Mouse (Mus musculus) retina, adult 2 months (tissue): ENCODE measurements around the gene Lcn2.

Experiments
- DNase-seq: peaks from one replicate; pipeline ENCODE4 v3.0.0-alpha.2; 2012; ENCODE audit warnings: low read depth, low spot score

Gene Lcn2

DNA sequence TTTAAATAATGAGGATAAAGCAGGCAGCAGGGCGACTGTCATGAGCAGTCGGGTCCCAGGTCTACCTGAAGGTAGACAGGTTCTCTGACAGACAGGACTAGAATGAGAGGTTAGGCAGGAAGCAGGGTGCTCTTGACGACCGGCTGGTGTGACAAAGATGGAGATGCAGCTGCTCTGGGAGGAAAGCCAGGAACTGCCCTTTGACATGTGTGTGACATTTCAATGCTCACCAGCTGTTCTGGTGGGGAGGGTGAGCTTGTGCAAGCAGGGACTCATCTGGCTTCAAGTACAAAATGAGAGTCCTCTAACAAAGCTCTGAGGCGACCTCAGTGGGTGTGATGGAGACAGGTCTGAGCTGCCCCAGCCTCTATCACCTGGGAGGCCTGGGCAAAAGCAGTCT lies 25.9 kb upstream of the Lcn2 start:
- no peak for DNase-seq

- no peak for DNase-seq
Measured at GRCm38 (mm10) chr2:32412742-32413531, 24.9 kb upstream of the Lcn2 start.

DNA sequence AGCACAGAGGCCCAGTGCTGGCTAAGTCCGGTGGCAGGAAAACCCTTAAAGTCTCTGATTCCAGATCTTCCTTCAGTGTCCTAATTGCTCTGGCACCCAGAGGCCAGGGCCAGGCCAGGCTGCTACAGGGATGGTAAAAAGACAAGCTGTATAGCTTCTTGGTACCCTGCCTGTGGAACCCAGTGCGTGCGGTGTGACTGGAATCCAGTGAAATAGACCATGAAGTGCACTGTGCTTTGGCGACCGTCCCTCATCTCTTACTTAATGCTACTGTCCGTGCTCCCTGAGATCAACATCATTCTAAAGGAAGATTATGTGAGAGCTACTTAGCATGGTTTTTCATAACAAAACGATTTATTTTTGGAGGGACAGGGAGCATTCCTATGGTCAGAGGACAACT lies 23.4 kb upstream of the Lcn2 start:
- no peak for DNase-seq

DNA sequence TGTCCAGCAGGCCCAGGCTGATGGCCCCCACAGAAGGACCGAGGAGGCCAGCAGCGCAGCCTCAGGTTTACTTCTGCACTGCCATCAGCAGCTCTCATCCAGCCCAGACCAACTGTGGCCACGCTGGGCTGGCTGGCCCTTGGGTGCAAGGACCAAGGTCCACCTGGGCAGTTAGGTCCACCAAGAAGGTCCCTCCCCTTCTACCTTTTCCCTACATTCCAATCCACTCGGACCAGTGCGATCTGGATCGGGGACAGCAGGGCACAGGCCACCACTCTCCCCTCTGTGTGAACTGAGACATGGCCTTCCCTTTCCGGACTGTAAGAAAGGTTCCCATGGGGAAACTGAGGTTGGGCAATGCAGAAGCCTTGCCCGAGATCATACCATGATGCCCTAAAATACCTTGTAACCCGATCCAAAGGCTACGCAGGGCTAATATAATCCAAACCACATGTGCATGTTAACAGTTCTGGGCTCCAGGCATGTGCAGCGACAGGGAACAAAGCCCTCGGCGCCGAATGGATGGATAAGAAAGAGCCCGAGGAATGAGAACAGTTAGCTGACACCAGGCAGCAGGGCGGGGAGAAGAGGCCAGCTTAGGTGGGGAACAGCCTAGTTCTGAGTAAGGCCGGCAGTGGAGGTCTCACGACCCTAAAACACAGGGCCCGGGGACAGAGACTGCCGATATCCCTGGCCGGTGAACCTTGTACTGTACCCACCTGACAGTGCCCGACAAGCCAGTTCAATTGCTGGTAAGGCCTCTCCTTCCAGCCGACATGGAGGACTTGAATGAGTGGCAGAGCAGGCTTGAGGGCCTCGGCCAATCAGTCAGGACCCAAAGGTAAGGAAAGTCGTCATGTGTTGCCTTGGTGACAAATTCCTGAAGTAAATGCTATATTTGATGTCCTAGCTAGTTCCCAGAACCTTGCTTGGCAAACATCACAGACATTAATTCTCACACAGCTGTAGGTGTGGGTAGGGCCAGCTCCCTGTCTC lies 20.7 kb upstream of the Lcn2 start:
- no peak for DNase-seq

DNA sequence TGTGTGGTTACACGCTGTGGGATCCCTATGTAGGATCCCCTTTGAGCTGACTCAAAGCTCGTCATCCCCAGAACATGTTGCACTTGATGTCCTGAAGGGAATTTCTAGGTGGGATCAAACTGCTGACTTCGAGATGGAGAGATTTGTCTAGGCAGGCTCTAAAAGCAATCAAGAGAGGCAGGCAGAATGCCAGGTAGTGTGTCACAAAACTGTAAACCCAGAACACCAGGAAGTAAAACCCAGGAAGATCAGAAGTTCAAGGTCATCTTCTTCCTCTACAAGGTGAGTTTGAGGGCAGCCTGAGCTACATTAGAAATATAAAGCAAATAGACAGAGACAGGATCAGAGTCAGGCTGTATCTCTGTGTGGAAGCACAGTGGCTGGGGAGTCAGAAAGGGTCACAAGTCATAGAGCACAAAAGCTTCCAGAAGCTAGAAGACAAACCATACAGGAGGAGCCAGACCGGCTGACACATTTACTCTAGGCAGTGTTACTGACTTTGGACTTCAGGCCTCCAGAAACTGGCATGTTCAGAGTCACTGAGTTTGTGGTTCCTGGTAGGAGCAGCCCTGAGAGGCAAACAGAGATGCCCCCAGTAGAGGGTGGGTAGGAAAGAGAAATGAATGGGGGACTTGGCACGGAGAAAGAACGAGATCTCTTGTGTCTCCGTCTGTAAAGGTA lies 19.2 kb upstream of the Lcn2 start:
- DNase-seq, result no peak

GRCm38 (mm10) chr2:32404663-32405062 lies 16.6 kb upstream of the Lcn2 start:
- DNase-seq, result peak; percentile 96

- DNase-seq, result no peak
Measured at GRCm38 (mm10) chr2:32396695-32397094, 8.6 kb upstream of the Lcn2 start.

- DNase-seq, result peak; percentile 83
Measured at GRCm38 (mm10) chr2:32395946-32396621, 8.0 kb upstream of the Lcn2 start.

GRCm38 (mm10) chr2:32395484-32395945 lies 7.5 kb upstream of the Lcn2 start, which contains the start of gene Ptges2:
Gene Ptges2, plus strand, starts transcription at chr2:32395896.
- DNase-seq, result peak; percentile 81

DNA sequence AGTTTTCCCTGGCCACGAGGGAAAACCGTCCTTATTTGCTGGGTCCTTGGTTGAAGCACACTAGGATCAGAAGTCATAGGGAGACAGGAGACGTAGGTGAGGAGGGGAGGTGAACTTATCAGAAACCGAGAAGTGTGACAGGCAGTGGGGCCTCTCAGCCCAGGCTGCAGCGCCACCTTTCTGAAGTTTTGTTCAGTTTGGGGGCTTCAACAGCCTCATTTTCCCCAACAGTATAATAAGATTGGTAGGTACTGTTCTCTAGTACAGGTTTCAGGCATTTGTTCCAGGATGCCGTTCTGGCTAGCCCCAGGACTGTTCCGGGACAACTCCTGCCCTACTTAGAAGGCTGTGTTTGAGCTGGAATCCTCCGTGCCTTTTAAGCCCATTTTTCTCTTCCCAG lies 6.9 kb upstream of the Lcn2 start:
- DNase-seq, result no peak

- DNase-seq, result no peak
Measured at GRCm38 (mm10) chr2:32392063-32392462, 4.0 kb upstream of the Lcn2 start.

GRCm38 (mm10) chr2:32390871-32391270 lies 2.8 kb upstream of the Lcn2 start:
- no peak for DNase-seq

DNA sequence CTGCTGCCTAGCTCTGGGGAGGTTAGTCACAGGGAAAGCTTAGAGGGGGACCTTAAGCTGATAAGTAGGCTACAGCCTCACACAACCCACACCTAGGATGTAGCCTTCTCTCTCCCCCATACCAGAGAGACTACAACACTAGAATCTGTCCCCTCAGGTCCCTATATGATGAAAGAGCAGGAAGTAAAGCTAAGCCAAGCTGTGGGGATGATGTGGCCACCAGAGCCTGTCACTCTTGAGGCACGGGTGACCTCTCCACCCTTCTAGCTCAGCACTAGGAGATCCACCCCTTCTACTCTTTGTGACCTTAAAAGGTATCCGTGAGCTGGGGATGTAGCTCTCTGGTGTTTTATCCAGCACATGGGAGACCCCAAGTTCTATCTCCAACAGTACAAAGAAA lies 1.1 kb upstream of the Lcn2 start:
- DNase-seq, result no peak

DNA sequence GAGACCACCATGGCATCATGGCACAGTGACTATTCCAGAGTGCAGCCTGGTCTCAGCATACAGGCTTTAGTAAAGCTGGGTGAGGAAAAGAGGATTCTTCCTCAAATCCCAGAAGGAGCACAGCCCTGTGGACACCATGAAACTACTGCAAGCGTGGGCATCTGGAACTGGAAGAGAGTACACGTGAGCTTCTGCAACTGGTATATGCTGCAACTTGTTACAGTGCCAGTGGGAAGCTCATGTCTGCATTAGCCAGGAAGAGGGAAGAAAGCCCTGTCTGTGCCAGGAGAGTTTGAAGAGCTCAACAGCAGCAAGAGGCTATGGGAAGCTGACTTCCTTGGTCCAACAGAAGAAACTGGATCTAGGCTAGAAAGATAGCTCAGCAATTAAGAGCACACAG lies 5.4 kb downstream of the Lcn2 start:
- no peak for DNase-seq

- peak; percentile 85 for DNase-seq
Measured at GRCm38 (mm10) chr2:32381775-32382223, 6.3 kb downstream of the Lcn2 start, which contains the start of gene 1110008P14Rik. Gene 1110008P14Rik, minus strand, starts transcription at chr2:32381938.

GRCm38 (mm10) chr2:32381141-32381774 lies 6.8 kb downstream of the Lcn2 start:
- no peak for DNase-seq

GRCm38 (mm10) chr2:32380001-32380500 lies 8.0 kb downstream of the Lcn2 start:
- no peak for DNase-seq

GRCm38 (mm10) chr2:32376963-32377362 lies 11.1 kb downstream of the Lcn2 start:
- DNase-seq, result no peak

GRCm38 (mm10) chr2:32375317-32375940 lies 12.6 kb downstream of the Lcn2 start:
- DNase-seq, result no peak

DNA sequence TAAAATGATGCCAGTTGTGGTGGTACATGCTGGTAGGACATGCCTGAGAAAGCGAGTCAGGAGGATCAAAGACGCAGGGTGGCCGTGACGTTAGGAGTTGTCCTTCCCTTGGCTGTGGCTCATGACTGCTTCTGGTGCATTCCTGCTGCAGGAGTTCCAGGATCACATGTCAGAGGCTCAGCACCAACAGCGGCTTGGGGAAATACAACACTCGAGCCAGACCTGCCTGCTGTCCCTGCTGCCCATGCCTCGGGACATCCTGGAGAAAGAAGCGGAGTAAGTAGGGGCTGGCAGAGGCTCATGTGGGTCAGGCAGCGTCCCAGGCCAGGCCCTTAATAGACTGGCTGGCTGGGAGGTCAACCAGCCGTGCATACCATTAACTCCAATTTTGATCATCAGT lies 13.9 kb downstream of the Lcn2 start:
- DNase-seq, result no peak
